Mouse (Mus musculus) embryo, embryonic 10 days (tissue): Measurements from ENCODE around the gene Tmem121.
"Not testable (repeated sequence)": the region's sequence is repeated elsewhere in the genome, so short reads cannot be mapped to it uniquely, and the experiment has no call there.

Experiments
- DNase-seq: peaks from one replicate; pipeline ENCODE4 v3.0.0-alpha.2; 2015; ENCODE audit warnings: low spot score

Gene Tmem121

GRCm38 (mm10) chr12:113187584-113188295 lies 2.0 kb downstream of the Tmem121 start:
- DNase-seq, result peak; percentile 91

- DNase-seq, result no peak
Measured at GRCm38 (mm10) chr12:113188349-113189055, 2.8 kb downstream of the Tmem121 start.

GRCm38 (mm10) chr12:113193423-113193822 lies 7.7 kb downstream of the Tmem121 start:
- no peak for DNase-seq

GRCm38 (mm10) chr12:113199132-113199531 lies 13.4 kb downstream of the Tmem121 start:
- DNase-seq, result not testable (repeated sequence)

GRCm38 (mm10) chr12:113201301-113201700 lies 15.6 kb downstream of the Tmem121 start:
- no peak for DNase-seq

GRCm38 (mm10) chr12:113202008-113202407 lies 16.3 kb downstream of the Tmem121 start:
- no peak for DNase-seq

GRCm38 (mm10) chr12:113203522-113203921 lies 17.8 kb downstream of the Tmem121 start:
- DNase-seq, result no peak

GRCm38 (mm10) chr12:113205251-113205942 lies 19.7 kb downstream of the Tmem121 start:
- DNase-seq, result no peak

- DNase-seq, result no peak
Measured at GRCm38 (mm10) chr12:113207737-113208136, 22.0 kb downstream of the Tmem121 start.

- no peak for DNase-seq
Measured at GRCm38 (mm10) chr12:113210586-113211378, 25.1 kb downstream of the Tmem121 start.

- DNase-seq, result no peak
Measured at GRCm38 (mm10) chr12:113211772-113212171, 26.0 kb downstream of the Tmem121 start.

GRCm38 (mm10) chr12:113212326-113212924 lies 26.7 kb downstream of the Tmem121 start:
- DNase-seq, result no peak

- DNase-seq, result no peak
Measured at GRCm38 (mm10) chr12:113213226-113213625, 27.5 kb downstream of the Tmem121 start.

GRCm38 (mm10) chr12:113214072-113214808 lies 28.5 kb downstream of the Tmem121 start:
- DNase-seq, result no peak

GRCm38 (mm10) chr12:113214972-113215666 lies 29.4 kb downstream of the Tmem121 start:
- DNase-seq, result no peak

- DNase-seq, result peak; percentile 70
Measured at GRCm38 (mm10) chr12:113215667-113216346, 30.1 kb downstream of the Tmem121 start.

GRCm38 (mm10) chr12:113217306-113218242 lies 31.8 kb downstream of the Tmem121 start:
- DNase-seq, result peak; percentile 93

GRCm38 (mm10) chr12:113219867-113220266 lies 34.1 kb downstream of the Tmem121 start:
- peak; percentile 76 for DNase-seq
